Mouse (Mus musculus) left cerebral cortex, postnatal 4 days (tissue): ENCODE results near the gene Ifrd2. TPM values are rescaled to one million over a fixed set of nuclear protein-coding genes. Genes with fewer than 3 reads are reported as not detected.
"Not testable (repeated sequence)": the region's sequence is repeated elsewhere in the genome, so short reads cannot be mapped to it uniquely, and the experiment has no call there.

Source experiments
- DNase-seq: peaks from one replicate; pipeline ENCODE4 v3.0.0-alpha.2; 2022
- intact Hi-C: fragments of 180-260 bp; cut with DNase I; formaldehyde crosslinking; loops from one replicate; pipeline ENCODE4 v1.15.1; 2025
- total RNA-seq, 2 experiments: library from RNA; stranded (reverse); gene quantifications; 2 replicates each; pipeline ENCODE4 v1.2.3; 2021

Gene Ifrd2
- total RNA-seq, 2 experiments from 2014 or later = 12.5 to 14.5 TPM

GRCm38 (mm10) chr9:107571534-107572326, 15.7 kb upstream of the Ifrd2 start:
- intact Hi-C loops = no loop called here
- no peak for DNase-seq

- intact Hi-C loops = no loop called here
- DNase-seq = no peak
Measured at GRCm38 (mm10) chr9:107572327-107572662, 15.1 kb upstream of the Ifrd2 start.

- intact Hi-C loops, DNase-seq: not testable (repeated sequence)
Measured at GRCm38 (mm10) chr9:107573774-107574173, 13.7 kb upstream of the Ifrd2 start.

GRCm38 (mm10) chr9:107575579-107576356, 11.7 kb upstream of the Ifrd2 start:
- intact Hi-C loops = no loop called here
- DNase-seq = no peak

GRCm38 (mm10) chr9:107576357-107577107, 10.9 kb upstream of the Ifrd2 start, which contains the start of gene Hyal1:
TSS of gene Hyal1 (plus strand) at chr9:107576927.
- intact Hi-C loops = no loop called here
- peak; percentile 90 for DNase-seq

- no peak for DNase-seq
- intact Hi-C loops = no loop called here
Measured at GRCm38 (mm10) chr9:107577871-107578270, 9.6 kb upstream of the Ifrd2 start.

- DNase-seq = no peak
- intact Hi-C loops = no loop called here
Measured at GRCm38 (mm10) chr9:107578587-107578986, 8.9 kb upstream of the Ifrd2 start, which contains the start of gene Naa80. TSS of gene Naa80 (plus strand) at chr9:107578887.

GRCm38 (mm10) chr9:107579023-107579900, 8.2 kb upstream of the Ifrd2 start:
- DNase-seq = no peak
- intact Hi-C loops = no loop called here

DNA sequence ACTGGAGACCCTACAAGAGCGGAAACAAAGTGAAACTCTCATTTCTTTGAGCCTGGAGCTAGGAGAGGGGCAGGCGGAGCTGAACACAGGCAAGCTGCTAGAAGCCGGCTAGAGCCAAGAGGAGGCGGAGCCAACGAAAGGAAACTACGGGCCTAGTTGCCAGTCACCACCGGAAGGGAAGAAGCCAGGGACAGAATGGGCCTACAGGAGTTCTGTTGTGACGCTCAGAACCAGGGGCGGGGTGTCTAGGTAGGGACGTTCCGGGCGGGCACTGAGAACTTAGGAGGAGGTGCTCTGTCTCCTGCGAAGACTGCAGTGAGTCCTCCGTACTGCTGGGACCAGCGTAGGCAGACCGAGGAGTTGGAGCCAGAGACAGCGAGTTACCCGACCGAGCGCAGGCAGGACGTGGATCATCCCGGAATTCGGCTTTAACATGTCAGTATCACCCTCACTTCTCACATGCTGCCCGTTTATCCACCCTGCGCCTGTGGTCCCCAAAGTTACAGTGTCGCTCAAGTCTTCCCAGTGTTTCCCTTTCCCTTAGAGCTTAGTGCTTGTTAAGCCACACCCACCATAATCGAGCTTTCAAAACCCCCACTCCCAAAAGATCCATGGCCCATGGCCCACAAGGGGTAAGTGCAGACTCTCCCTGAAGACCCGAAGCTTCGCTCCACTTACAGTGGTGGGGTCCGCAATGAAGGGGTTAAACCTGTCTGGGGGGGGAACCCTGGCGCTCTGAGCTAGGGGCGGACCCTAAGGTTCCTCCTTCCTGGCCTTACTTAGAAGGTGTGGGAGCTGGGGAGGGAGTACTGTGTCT, 6.7 kb upstream of the Ifrd2 start, which contains the start of gene Hyal3:
Gene Hyal3 (plus strand): TSS at position 318 of the 817 bp plus-strand sequence.
- intact Hi-C loops = no loop called here
- peak; percentile 87 for DNase-seq

DNA sequence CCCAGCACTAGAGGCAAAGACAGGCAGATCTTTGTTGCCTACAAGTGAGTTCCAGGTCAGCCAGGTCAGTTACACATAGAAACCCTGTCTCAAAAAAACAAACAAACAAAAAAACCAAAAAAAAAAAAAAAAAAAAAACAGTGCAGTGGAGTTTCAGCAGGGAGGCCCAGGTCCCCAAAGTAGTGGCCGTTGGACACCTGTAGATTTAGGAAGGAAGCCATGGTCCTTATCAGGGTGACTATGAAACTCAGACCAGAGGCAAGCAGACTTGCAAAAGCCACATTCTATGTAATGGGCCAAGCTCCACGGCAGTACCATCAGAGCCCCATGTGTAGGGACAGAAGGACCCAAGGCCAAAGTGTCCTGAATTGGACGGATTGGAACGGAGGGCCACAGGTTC, 5.9 kb upstream of the Ifrd2 start:
- intact Hi-C loops = no loop called here
- DNase-seq = no peak

DNA sequence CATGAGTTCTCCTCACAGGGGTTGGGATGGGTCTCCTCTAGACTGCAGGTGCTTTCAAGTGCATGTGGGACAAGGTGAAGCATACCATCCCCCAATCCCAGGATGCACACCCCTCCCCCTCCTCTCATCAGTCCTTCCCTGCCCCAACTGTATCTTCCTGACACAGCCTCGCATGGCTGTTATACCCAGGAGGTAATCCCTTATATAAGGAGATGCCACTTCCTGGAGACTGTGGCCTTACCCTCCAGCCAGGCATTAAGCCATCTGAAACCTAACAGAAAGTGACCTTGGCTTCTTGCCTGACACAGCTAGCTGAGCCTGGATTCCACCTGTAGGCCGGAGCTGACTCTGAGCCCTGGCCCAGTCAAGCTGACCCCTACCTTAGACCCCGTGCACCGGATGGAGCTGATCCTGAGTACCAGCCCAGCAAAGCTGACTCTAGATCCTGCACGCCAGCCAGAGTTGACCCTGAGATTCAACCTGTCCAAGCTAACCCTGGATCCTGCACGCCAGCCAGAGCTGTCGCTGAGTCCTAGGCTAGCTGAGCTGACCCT, 4.9 kb upstream of the Ifrd2 start:
- intact Hi-C loops = no loop called here
- DNase-seq = no peak

DNA sequence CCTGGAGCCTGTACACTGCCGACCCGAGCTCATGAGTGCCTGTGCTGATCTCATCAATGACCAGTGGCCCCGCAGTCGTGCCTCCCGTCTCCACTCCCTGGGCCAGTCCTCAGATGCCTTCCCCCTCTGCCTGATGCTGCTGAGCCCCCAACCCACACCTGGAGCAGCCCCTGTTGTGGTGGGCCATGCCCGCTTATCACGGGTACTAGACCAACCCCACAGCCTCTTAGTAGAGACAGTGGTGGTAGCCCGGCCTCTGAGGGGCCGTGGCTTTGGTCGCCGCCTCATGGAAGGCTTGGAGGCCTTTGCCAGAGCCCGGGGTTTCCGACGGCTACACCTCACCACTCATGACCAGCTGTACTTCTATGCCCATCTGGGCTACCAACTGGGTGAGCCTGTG, 4.3 kb upstream of the Ifrd2 start:
- intact Hi-C loops = no loop called here
- DNase-seq = no peak

GRCm38 (mm10) chr9:107586504-107586903, 938 bp upstream of the Ifrd2 start:
- intact Hi-C loops = no loop called here

DNA sequence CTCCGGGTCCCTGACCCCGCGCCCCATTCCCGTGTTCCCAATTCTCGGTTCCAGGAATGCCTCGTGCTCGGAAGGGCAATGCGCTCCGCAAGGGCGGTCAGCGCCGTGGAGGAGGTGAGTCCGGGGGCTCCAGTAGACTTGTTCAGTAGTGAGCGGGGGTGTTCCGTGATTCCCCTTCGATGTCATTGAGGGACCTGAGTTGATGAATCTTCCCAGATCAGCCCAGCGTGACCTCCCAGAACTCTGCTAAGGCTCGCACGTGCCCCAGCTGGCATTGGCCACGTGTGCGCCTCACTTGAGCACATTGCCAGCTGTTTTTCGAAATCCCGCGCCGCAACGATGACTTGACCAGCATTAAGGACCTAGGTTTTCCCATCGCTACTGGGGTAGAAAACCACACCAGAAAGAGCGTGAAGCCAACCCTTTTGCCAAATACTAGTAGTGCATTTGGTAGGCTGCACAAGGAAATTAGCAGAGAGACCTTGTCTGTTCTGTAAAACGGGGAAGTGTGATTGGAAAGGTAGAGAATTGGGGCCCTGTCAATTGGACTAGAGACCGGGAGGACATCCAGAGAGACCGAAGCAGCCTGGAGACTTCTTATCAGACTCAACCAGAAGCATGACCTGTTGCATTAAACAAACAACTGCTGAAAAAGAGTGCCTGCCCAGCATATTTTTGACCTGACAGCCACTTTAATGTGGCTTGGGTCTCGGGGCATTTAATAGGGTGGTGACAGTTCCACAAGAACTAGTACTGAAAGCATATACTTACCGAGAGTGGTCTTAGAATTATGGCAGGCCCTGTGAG, 594 bp downstream of the Ifrd2 start:
- peak; percentile 39 for DNase-seq
- intact Hi-C loops = no loop called here

More at GRCm38 (mm10) chr9:107586504-107586903, 938 bp upstream of the Ifrd2 start:
- DNase-seq = no peak

DNA sequence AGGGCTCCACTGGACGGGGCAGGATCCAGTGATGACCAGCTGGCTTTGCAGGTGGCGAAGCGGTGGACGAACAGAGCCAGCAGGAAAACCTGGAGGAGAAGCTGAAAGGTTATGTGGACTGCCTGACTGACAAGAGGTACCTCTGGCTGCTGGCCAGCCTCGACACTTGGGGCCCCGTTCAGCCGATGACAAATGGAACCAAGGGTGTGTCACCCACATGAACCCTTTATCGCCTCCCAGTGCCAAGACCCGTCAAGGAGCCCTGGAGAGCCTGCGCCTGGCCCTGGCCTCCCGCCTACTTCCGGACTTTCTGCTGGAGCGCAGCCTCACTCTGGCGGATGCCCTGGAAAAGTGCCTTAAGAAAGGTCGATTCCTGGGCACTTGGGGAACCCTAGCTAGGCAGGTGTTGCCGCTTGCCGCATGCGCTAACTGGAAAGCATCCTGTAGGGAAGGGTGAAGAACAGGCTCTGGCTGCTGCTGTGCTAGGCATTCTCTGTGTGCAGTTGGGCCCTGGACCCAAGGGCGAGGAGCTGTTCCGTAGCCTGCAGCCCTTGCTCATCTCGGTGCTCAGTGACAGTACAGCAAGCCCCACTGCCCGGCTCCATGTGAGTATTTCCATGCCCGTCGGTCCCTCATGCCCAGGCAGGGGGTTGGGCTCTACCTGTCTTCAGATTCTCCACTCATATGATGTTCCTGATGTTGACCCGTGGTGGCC, 2.8 kb downstream of the Ifrd2 start:
- intact Hi-C loops = no loop called here
- no peak for DNase-seq

DNA sequence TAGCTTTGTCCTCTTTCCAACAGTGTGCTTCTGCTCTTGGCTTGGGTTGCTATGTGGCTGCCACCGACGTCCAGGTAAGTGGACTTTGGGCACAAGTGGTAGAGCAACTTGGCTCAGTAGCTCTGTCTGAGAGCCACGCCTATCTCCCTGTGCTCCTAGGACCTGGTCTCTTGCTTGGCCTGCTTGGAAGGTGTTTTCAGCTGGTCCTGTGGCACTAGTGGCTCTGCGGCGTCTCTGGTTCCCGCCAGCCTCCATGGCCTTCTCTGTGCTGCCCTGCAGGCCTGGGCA, 3.3 kb downstream of the Ifrd2 start:
- intact Hi-C loops = no loop called here
- no peak for DNase-seq

GRCm38 (mm10) chr9:107593101-107593976, 5.9 kb downstream of the Ifrd2 start:
- intact Hi-C loops = no loop called here
- peak; percentile 84 for DNase-seq
